Mouse (Mus musculus): ENCODE measurements around the gene Cln6. TPM values are rescaled to one million over a fixed set of nuclear protein-coding genes. Genes with fewer than 3 reads are reported as not detected.
A peak's percentile ranks its signal among the peaks of the same experiment; 100 is the strongest.
"Not testable (repeated sequence)": the region's sequence is repeated elsewhere in the genome, so short reads cannot be mapped to it uniquely, and the experiment has no call there.

Gene Cln6
- 23.1 and 26.7 TPM in 2 replicates for polyA plus RNA-seq (2015; fragmentation: Nextera tagmentation; extraction: Ambion mirVana)

DNA sequence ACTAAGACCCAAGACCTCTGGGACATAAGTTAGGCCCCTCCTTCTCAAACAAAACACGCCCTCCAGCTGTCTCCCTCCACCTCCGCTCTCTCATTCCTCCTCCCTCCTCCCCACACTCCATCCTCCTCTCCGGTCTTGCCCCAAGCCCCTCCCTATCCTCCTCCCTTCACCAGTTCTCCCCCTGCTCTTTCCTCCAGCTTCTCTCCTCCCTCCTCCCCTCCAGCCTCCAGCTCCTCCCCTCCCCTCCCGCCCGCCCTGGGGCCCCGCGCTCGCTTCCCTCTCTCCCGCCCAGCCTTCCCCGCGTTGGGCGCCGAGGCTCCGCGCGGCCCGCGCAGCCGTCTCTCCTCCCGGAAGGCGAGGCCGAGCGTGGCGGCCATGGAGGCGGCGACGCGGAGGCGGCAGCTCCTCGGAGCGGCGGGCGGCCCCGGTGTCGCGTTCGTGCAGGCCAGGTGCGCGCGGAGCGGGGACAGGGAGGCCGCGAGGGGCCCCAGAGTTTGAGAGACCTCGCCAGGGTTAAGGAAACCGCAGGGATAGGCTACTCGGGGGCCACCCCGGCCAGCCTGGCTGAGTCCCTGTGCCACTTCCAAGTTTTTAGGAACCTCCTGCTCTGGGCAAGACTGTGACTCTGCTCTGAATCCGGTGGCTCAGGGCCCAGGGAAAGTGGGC, at the start of gene Cln6:
Gene Cln6 (plus strand): TSS at position 280 of the 666 bp plus-strand sequence.
- DNase-seq (ENCODE audit: low spot score) = peak; percentile 85

DNA sequence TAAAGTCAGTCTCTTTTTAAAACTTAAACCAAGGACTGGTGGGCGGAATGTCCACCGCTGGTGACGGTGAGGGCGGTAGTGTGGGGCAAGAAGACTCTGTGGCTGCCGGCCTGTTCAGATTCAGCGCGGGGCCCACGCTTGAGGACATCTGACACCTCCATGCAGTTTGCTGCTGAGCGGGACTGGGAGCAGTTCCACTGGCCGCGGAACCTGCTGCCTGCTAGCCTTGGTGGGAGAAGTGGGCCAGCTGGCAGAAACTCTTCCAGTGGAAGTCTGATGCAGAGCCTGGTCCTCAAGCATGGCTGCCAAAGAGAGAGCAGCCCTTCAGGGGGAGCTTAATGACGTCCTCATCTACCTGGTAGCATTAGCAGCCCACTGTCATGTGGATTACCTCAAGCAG, 48.7 kb upstream of the Cln6 start:
- DNase-seq (ENCODE audit: low spot score) = no peak

DNA sequence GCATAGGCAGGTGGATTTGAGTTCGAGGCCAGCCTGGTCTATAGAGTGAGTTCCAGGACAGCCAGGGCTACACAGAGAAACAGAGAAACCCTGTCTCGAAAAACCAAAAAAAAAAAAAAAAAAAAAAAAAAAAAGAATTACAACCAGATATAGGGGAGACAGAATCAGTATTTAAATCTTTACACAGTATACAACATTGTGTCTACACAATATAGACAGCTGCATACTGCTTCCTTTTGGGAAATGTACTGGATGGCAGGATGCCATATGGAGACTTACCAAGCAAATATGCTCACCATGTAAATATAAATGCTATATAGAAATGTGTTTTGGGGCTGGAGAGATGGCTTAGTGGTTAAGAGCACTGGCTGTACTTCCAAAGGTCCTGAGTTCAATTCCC, 39.4 kb upstream of the Cln6 start:
- DNase-seq (ENCODE audit: low spot score) = not testable (repeated sequence)

DNA sequence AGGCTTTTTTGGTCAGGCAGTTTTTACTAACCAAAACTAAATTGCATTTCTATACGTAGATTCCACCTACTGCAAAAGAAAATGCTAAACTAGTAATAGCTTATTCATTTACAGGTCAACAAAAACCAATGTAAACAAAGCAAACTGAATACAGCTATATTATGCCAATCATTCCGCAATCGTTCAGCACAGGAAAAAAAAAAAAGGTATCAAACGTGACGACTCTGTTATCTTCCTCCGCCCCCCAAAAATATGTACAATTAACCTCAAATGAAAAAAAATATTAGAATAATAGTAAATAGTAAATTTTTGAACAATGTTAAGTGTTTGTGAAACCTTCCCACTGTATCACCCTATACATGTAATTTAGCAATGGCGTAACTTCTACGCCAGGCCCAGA, 28.5 kb upstream of the Cln6 start:
- no peak for DNase-seq (ENCODE audit: low spot score)

DNA sequence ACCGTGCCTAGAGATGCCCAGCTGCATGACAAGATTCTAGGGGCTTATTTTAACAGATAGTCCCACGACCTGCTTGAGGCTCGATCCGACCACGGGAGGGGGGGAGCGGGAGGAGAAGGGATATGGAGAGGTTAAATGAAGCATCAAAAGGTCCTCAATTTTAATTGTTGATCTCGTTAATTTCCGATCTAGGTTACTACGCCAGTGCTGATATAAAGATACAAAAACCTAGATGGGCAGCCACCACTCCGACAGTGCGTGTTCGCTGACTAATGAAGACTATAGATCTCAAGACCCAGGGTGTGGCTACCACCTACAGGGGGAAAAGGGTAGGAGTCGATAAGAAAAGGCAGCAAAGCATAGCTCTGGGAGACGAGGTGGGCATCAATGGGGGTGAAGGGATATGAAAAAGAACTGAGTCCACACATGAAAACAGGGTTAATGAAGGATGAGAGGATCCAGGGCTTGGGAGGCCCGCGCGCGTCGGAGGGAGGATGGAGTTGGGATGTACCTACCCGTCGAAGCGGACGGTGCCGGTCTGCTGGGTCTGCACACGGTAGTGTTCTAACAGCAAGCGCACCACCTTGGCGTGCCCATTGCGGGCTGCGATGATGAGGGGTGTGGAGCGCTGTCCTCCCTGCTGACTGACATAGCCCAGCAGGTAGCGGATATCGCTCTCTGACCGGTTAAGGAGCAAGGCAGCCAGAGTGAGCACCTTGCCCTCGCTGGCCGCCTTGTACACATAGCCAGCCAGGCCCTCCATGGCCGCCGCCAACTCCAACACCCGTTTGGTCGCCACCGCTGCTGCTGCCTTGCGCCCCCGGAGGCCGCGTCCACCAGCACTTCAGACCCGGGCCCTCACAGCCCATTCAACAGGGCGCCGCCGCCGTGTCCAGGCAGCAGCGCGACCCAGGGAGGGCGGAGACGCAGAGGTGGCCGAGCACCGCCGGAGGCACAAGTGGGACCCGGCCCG, 27.8 kb upstream of the Cln6 start:
- DNase-seq (ENCODE audit: low spot score) = peak; percentile 40

DNA sequence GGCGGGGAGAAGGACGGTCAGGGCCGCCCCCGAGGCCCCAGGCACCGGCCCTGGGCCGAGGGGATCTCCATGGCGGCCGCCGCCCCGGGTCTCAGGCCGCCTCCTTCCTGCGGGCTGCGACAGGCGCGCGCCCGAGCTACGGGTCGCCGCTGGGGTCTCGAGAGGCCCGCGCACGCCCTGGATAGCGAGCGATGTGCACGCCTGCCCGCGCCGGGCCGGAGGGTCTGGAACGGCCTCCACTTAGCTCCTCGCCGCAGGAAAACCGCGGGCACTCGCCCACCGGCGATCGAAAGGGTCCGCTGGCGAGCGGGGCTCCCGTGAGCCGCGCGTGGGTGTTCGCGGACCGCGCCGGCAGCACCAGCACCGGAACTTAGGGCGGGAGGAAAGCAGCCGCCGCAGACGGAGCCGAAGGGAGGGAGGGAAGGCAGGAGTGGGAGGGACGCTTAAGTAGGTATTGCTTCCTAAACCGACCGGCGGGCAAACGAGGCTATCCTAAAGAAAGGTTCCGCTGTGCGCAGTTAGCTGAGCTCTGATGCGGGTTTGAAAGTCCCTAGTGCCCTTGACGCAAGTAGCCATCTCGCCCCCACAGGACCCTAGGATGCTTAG, 27.0 kb upstream of the Cln6 start, which contains the start of gene Fem1b:
Gene Fem1b (minus strand): TSS at position 419 of the 606 bp plus-strand sequence.
- DNase-seq (ENCODE audit: low spot score) = peak; percentile 93

DNA sequence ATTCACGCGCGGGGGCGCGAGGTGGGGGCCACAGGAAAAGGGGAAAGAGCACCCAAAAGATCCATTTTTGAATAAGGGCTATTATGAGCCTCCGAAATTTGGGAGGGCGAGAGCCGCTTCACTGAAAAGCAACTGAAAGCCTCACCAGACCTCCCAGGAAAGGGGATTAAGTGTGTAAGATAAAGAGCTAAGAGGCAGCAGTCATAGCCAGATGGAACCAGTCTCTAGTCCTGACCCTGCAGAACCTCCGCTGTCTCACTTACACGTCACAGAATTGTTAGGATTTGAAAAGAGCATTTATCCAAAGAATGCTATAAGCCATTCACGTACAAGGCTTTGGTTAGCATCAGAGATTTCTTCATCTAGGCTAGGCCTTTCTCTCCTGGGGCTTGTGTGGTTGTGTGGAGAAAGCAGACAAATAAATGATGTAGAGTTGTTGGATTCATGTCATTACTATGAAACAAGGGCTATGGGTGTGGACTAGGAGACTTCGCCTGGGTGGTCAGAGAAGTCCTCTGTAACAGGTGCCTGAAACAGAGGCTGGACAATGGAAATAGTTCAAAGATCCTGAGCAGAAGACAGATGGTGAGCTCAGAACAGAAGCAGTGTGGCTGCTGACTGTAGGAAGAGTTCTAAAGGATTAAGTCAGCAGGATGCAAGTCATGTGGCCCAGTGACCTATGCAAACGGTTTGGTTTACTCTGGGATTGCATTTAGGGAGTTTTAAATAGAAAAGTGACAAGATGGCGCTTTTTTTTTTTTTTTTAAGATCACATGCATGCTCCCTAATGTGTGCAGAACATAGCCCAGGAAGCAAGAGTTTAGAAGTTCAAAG, 26.2 kb upstream of the Cln6 start:
- no peak for DNase-seq (ENCODE audit: low spot score)

DNA sequence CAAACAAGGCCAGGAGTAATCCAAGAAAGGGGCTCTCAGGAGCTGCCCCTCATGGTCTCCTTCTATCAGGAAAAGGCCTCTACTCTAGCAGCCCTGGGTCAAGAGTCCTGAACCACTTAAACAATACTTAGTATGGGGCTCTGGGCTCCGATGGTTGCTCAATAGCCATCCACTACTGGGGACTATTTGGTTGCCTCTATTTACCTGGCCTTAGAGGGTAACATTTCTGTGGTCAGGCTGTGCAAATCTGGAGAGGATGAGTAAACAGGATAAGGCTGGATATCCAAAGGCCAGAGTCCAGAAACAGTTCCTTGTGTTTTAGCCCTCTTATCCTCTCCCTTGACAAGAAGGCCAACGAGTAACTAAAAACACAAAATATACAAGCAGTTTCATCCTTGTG, 23.8 kb upstream of the Cln6 start:
- no peak for DNase-seq (ENCODE audit: low spot score)

DNA sequence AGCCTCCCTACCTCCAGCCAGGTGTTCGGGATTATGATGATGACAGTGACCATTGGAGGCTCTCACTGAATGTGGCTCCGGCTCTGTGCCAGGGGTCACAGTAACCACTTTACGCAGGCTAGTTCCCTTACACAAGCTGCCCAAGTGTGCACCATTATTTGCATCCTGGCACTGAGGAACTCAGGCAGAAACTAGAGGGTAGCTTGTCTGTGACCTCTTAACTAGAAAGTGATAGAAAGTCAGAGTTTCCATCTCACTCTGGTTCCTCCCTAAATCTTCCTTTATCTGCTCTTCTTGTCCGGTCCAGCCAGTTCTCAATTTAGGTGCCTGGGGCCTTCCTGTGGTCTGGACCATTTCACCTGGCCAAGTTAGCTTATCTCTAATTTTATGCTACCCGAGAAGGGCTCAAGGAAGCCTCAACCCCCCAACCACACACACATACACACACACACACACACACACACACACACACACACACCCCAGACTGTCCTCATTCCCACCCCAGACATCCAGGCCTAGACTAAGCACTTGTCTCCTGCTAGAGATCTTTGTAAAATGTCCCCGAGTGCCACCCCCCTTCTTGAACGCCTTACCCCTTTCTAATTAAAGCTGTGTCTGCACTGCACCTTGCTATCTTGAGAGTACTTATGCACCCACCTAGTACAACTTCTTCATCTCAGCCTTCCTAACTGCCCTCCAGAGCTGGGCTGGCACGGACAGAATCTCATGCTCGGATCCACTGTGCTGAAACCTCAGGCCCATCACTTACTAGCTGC, 22.1 kb upstream of the Cln6 start:
- no peak for DNase-seq (ENCODE audit: low spot score)

DNA sequence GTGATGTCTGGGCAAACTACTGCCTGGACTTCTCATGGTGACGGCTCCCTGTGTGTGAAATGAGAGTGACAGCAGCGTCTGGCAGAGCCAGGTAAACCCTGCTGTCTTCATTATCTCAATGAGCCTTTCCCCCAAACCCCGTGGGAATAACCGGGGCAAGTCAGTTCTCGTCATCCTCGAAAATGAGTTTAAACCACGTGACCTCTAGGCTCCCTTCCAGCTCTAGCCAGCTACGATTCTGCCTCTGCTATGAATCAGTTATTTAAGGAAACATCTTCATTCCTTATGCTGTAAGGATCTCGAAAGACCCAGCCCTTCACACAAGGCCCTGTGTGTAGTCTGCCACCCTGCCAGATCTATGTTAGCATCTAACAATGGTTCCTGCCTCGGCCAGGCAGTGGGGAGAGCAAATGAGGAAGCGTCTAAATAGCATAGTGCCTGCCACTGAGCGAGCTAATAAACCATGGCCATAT, 21.4 kb upstream of the Cln6 start:
- DNase-seq (ENCODE audit: low spot score) = no peak

DNA sequence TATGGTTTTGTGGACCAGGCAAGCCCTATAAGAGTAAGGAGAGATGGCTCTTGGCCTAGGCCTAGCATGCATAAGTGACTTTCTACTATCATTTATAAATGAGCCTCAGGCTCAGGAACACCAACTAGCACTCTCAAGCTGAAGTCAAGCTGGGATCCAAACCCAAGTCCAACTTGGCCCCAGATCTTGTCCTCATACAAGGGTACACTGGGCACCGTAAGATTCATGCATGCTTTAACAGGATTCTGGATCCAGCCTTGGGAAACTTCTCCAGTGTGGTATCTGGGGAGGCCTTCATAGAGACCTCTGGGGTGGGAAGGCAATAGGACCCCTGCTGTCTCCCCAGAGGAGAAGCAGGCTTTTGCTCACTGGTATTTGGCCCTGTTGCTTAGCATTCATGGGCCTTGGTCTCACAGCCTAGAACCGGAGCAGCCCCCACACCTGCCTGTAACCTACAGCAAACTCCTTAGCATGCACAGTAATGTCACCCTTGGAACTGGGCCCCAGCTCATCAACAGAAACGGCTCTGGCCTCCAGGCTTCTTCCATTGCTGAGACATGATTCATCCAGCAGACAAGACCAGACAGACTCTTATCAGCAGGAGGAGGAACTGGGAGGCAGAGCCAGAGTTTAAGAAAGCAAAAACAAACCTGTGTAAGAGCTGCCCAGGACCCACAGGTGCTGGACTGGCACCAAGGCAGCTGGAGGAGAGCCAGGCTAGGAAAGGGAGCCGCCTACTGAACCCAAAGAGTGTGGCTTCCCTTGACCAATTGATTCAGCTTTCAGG, 20.6 kb upstream of the Cln6 start:
- no peak for DNase-seq (ENCODE audit: low spot score)

DNA sequence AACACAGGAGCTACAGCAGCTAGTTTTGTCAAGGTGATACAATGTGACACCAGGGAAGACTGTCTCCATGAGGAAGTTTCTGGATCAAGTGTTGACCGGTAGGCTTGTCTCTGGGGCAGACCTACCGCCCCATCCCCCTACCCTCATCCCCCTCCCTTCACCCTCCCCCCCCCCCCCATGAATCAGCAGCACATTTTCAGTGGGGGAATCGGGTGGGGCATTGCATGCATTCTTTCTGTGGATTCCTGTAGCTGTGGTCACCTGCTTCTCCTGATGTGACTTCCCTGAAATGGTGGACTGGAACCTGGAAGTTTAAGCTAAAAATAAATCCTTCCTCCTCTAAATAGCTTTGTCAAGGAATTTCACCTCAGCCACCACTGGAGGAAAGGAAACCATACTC, 19.1 kb upstream of the Cln6 start:
- no peak for DNase-seq (ENCODE audit: low spot score)

DNA sequence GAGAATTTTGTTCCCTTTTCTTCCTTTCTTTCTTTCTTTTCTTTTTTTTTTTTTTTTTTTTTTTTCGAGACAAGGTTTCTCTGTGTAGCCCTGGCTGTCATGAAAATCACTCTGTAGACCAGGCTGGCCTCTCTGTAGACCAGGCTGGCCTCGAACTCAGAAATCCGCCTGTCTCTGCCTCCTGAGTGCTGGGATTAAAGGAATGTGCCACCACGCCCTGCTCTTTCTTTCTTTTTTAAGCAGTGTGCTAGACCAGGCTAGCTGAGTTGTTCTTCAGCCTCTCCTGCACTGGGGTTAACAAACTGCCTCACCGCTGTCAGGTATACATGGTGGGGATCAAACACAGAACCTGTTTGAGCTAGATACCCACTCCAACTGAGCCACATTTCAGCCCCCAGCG, 18.7 kb upstream of the Cln6 start:
- DNase-seq (ENCODE audit: low spot score) = not testable (repeated sequence)

DNA sequence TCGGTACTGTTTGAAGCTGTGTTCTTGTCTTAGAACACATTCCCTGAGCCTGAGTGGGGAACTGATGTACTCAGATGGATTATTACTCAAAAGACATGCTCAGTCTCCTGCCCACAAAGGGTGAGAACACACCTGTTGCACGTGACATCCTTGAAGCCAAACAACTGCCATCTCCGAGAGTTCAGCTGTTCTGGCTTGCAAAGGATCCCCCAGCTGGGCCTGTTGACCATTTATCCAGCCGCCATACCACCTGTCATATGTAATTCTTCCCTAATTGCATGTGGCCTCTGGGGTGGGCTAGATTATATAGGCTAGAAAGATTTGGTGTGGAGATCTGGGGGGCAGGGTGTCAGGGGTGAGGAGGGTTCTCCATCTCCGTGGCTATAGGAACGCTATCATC, 17.8 kb upstream of the Cln6 start:
- no peak for DNase-seq (ENCODE audit: low spot score)

DNA sequence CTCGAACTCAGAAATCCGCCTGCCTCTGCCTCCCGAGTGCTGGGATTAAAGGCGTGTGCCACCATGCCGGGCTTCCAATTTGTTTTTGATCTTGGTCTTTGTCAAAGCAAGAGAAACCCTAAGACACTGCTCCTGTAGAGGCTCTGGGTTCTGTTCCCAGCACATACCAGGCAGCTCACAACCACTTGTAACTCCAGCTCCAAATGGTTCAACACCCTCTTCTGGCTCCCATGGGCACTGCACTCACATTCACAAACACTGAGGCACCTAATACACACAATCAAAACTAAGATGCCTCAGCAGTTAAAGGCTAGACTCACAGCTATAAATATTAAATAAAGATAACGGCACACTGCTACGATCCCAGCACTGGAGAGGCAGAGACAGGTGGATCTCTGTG, 16.8 kb upstream of the Cln6 start:
- DNase-seq (ENCODE audit: low spot score) = no peak

DNA sequence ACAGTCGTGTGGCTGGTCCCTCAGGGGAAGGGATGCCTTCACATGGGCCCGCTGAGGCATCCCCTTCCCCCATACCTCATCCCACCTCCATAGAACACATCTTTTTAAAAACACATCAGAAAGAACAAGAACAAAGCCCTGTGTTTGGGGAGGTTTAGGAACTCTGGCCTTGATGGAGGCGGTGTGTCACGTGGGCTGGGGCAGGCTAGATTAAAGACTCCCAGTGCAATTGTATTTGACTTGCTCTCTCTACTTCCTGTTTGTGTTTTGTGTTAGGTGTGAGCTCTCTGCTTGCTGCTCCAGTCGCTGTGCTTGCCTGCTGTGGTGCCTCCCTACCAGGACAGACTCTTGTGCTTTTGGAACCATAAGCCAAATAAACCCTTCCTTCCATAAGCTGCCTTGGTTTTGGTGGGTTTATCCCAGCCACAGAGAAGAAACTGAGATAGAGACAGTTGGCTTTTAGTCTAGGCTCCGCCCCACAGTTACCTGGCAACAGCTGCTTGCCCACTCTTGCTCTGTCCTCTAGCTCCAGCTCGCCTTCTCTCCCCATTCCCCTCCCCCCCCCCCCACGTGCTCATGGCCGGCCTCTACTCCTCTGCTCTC, 12.7 kb upstream of the Cln6 start:
- peak; percentile 67 for DNase-seq (ENCODE audit: low spot score)

DNA sequence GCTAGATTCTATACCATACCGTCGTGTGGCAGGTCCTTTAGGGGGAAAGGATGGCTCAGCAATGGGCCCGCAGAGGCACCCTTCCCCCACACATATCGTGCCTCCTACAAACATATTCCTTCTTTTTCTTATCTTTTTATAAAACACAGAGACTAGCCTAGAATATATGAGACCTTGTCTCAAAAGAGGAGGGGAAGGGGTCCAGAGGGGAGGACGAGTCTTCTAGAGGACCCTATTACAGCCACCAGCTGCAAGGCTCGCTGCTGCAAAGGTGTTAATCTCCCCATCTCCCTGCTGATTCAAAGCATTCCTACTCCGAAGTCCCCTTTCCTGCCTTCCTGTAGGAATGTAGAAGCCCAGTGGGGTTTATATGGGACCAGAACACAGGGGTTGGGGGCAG, 12.1 kb upstream of the Cln6 start:
- no peak for DNase-seq (ENCODE audit: low spot score)

DNA sequence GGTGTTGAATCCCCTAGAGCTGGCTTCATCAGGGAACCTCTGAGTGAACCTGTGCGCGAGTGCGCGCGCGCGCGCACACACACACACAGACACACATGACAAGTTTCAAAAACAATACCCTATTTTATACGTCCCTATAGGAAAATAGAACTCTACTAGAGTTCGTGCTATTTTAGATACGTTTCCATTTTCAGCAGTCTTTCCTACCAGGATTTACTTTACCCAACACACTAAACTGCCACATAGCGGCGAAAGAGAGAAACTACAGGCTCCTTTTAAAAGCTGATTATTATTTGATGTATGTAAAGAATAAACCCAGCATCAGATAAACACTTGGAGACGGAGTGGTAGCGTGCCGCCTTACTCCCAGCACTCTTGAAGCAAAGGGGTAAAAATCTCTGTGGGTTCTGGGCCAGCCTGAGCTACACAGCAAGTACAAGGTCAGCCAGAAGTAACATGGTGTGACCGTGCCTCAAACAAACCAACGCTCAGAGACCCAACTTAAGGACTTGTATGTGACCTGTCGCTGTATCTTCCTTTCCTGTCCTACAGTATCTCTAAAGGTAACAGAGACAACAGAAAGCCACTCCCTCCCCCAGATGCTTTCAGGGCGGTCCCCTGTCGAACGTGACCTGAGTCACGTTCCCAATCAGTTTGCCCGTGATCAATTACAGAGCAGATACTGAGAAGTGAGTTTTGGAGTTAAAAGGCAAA, 10.5 kb upstream of the Cln6 start:
- peak; percentile 53 for DNase-seq (ENCODE audit: low spot score)

All from thymus, postnatal 0 days (tissue).